Mouse (Mus musculus): ENCODE results near the gene Fam71b.

DNA sequence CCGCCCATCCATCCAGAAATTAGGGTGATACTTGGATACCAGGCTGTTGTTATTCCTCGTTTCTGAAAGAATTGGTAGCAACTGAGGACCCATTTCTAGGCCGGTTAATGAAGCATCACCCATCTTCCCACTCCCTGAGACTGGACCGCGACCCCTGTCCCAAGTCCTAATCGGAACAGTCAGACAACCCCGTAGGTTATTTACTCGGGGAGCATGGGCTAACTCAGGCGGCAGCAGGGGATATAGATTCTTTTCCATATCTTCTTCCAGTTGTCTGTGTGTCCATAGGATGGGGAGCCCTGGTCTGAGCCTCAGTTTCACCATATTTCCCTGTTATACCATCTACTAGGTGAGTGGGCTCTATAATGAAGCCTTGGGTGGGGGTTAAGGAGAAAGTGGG is 32.5 kb upstream of the Fam71b start:
- TF ChIP-seq CTCF (IDR thresholded peaks at IDR 0.05) (no peak), EP300 (IDR thresholded peaks at IDR 0.05) (no peak)

Measured in lung, postnatal 0 days (tissue).